Mouse (Mus musculus) E14TG2a.4 (cell line): Measurements from ENCODE around the gene Pum1.

Experiments used
- CTCF ChIP-seq: conservative IDR thresholded peaks from 2 replicates; pipeline ENCODE4 v1.5.1; 2014; ENCODE audit warnings: low read length
- NANOG ChIP-seq: IDR thresholded peaks from 2 replicates; pipeline ENCODE4 v1.6.1; 2014; ENCODE audit warnings: borderline replicate concordance, low read length, mixed read lengths

DNA sequence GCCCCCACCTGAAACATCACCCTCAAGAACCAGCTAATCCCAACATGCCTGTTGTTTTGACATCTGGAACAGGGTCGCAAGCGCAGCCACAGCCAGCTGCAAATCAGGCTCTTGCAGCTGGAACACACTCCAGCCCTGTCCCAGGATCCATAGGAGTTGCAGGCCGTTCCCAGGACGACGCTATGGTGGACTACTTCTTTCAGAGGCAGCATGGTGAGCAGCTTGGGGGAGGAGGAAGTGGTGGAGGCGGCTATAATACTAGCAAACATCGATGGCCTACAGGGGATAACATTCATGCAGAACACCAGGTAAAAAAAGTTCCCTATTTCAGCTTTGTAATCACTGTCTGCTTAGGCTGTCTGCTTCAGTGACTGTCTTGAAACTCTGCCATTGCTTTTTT is 5.9 kb downstream of the Pum1 start:
- no peak for TF ChIP-seq CTCF
- TF ChIP-seq NANOG = no peak
